Mouse (Mus musculus): ENCODE data around the gene Rab43. TPM values are rescaled to one million over a fixed set of nuclear protein-coding genes. Genes with fewer than 3 reads are reported as not detected.

The Rab43 gene
- total RNA-seq, 2 experiments from 2014 or later = 7.6 to 10.2 TPM

GRCm38 (mm10) chr6:87748531-87748930 lies 63.4 kb downstream of the Rab43 start:
- no peak for DNase-seq

GRCm38 (mm10) chr6:87748078-87748477 lies 63.9 kb downstream of the Rab43 start:
- DNase-seq = no peak

- DNase-seq = peak; percentile 73 to 82
Observed at GRCm38 (mm10) chr6:87746849-87747248, 65.1 kb downstream of the Rab43 start.

- peak; percentile 50 to 61 for DNase-seq
Observed at GRCm38 (mm10) chr6:87746059-87746458, 65.9 kb downstream of the Rab43 start.

- DNase-seq = peak in 1 of 2 experiments; percentile 23
Observed at GRCm38 (mm10) chr6:87745301-87745700, 66.7 kb downstream of the Rab43 start.

- DNase-seq = no peak
Observed at GRCm38 (mm10) chr6:87744632-87745031, 67.3 kb downstream of the Rab43 start.

GRCm38 (mm10) chr6:87743281-87743680 lies 68.7 kb downstream of the Rab43 start:
- DNase-seq = peak; percentile 41 to 57

GRCm38 (mm10) chr6:87742804-87743203 lies 69.2 kb downstream of the Rab43 start:
- peak; percentile 18 to 29 for DNase-seq

- DNase-seq = no peak
Observed at GRCm38 (mm10) chr6:87741978-87742377, 70.0 kb downstream of the Rab43 start.

GRCm38 (mm10) chr6:87740496-87740895 lies 71.5 kb downstream of the Rab43 start:
- DNase-seq = no peak

GRCm38 (mm10) chr6:87739898-87740297 lies 72.1 kb downstream of the Rab43 start:
- DNase-seq = no peak

Other genes starting within 250 kb of the Rab43 start
- gene Prokr1, start 221.4 kb downstream of the Rab43 start, total RNA-seq (2021) = under 1 TPM; 0.46 to 0.69 TPM
- gene Aplf, start 140.0 kb downstream of the Rab43 start, total RNA-seq (2021) = 1 to 10 TPM; 2.2 to 3.0 TPM
- 1 to 10 TPM in 1 of 2 experiments, under 1 TPM in 1; 0.94 to 1.3 TPM for gene Efcc1, start 81.3 kb downstream of the Rab43 start, total RNA-seq (2021)
- 1 to 10 TPM; 1.2 TPM for gene Gp9, start 34.1 kb downstream of the Rab43 start, total RNA-seq (2021)
- gene Gm45140, start 23.6 kb upstream of the Rab43 start, total RNA-seq (2021) = 1 to 10 TPM in 1 of 2 experiments, under 1 TPM in 1; 0.74 to 1.3 TPM
- 10 to 100 TPM; 21.1 to 23.9 TPM for gene Isy1, start 26.6 kb upstream of the Rab43 start, total RNA-seq (2021)
- 100 to 1,000 TPM; 335 to 351 TPM for gene Cnbp, start 38.9 kb upstream of the Rab43 start, total RNA-seq (2021)
- gene Copg1, start 75.7 kb upstream of the Rab43 start, total RNA-seq (2021) = 10 to 100 TPM; 38.9 to 39.3 TPM
- gene Hmces, start 101.8 kb upstream of the Rab43 start, total RNA-seq (2021) = 10 to 100 TPM; 10.8 to 12.2 TPM
- 1 to 10 TPM in 1 of 2 experiments, under 1 TPM in 1; 0.94 to 1.1 TPM for gene H1fx, start 169.5 kb upstream of the Rab43 start, total RNA-seq (2021)
- 100 to 1,000 TPM; 271 to 283 TPM for gene Rab7, start 233.1 kb upstream of the Rab43 start, total RNA-seq (2021)

Data from heart, adult 18-20 months (tissue).